In the genomic region with DNA sequence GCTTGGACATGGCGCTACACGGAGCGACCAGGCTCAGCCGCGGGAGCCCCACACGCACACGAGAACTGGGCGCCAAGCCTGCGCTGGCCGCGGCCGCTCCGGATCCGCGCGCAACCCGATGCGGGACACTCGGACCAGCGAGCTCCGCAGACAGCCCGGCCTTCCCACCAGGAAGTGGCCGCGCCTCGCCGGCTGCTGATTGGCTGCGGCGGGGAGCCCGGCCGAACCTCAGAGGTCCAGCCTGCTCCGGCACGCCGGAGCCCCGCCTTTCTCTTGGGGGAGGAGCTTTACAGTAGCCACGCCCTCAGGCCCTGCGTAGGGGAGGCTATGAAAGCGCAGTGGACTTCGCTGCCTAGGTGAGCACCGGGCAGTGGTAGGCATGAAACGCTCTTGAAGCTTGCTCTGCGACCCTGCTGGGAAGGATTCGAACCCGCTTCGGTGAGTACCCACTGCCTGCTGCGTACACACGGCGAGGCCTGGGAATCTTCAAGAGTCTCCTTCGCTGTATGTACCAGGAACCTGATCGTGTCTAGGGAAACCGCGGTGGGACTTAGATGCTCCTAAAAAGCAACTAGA, we compare ENCODE assay signal across 8 mouse cellular contexts. TPM values are rescaled to one million over a fixed set of nuclear protein-coding genes. Genes with fewer than 3 reads are reported as not detected.
DNase-seq lines count a peak whose midpoint lies in the region; ATAC-seq and TF ChIP-seq lines count a peak whose summit lies in the region.

A gene (minus strand): TSS at position 180 of the 576 bp plus-strand sequence.
A gene (plus strand): TSS at position 307 of the 576 bp plus-strand sequence.

- H3K36me3 ChIP-seq in embryonic facial prominence, embryonic 13.5 days = no peaks in the 10 kb centered on the region
- H3K36me3 ChIP-seq in kidney, adult 2 months (ENCODE audit: control insufficient read depth, insufficient read depth, low read length) = no peaks in the 10 kb centered on the region
- H3K36me3 ChIP-seq in limb, embryonic 12.5 days = no peaks in the 10 kb centered on the region
- no peaks in the 10 kb centered on the region for H3K36me3 ChIP-seq in midbrain, embryonic 15.5 days (replicated peaks)
- no peaks in the 10 kb centered on the region for H3K36me3 ChIP-seq in spleen, adult 2 months (ENCODE audit: control insufficient read depth, insufficient read depth, low read length)

- peak within 1 kb of the TSS; percentile 79 for H3K9ac ChIP-seq in embryonic facial prominence, embryonic 13.5 days
- H3K9ac ChIP-seq in limb, embryonic 12.5 days (replicated peaks) = peak within 1 kb of the TSS; percentile 67
- peak within 1 kb of the TSS; percentile 46 for H3K9ac ChIP-seq in midbrain, embryonic 15.5 days

- TF ChIP-seq POLR2A in kidney, adult 2 months (IDR thresholded peaks at IDR 0.05; ENCODE audit: low read depth, low read length) = peak; percentile 99
- TF ChIP-seq POLR2A in spleen, adult 2 months (IDR thresholded peaks at IDR 0.05; ENCODE audit: low read depth, low read length) = peak; percentile 58

- H3K4me3 ChIP-seq in embryonic facial prominence, embryonic 13.5 days = peak within 1 kb of the TSS; percentile 82
- peak within 1 kb of the TSS; percentile 94 for H3K4me3 ChIP-seq in kidney, adult 2 months (ENCODE audit: insufficient read depth, low read depth, low read length)
- peak within 1 kb of the TSS; percentile 76 for H3K4me3 ChIP-seq in limb, embryonic 12.5 days (replicated peaks)
- H3K4me3 ChIP-seq in midbrain, embryonic 15.5 days = peak within 1 kb of the TSS; percentile 61
- H3K4me3 ChIP-seq in spleen, adult 2 months (ENCODE audit: extremely low read depth, insufficient read depth, insufficient read length) = peak within 1 kb of the TSS; percentile 82

- H3K27me3 ChIP-seq in embryonic facial prominence, embryonic 13.5 days = no peaks in the 10 kb centered on the region
- H3K27me3 ChIP-seq in kidney, adult 2 months (replicated peaks; ENCODE audit: control insufficient read depth, insufficient read depth, low read length) = no peaks in the 10 kb centered on the region
- H3K27me3 ChIP-seq in limb, embryonic 12.5 days = 0 out of 2 replicates have a peak, but pooled peaks cover 3% of the 10 kb centered on the region
- peaks cover 6% of the 10 kb centered on the region; the same call in 1 of the 2 replicates for H3K27me3 ChIP-seq in midbrain, embryonic 15.5 days (replicated peaks)
- H3K27me3 ChIP-seq in spleen, adult 2 months (ENCODE audit: control insufficient read depth, insufficient read depth, low read length) = no peaks in the 10 kb centered on the region

- no peaks in the 10 kb centered on the region for H3K9me3 ChIP-seq in embryonic facial prominence, embryonic 13.5 days
- H3K9me3 ChIP-seq in limb, embryonic 12.5 days = no peaks in the 10 kb centered on the region
- no peaks in the 10 kb centered on the region for H3K9me3 ChIP-seq in midbrain, embryonic 15.5 days

- peak within 1 kb of the TSS; percentile 86 for H3K4me2 ChIP-seq in embryonic facial prominence, embryonic 13.5 days
- H3K4me2 ChIP-seq in limb, embryonic 12.5 days = peak within 1 kb of the TSS; percentile 90
- H3K4me2 ChIP-seq in midbrain, embryonic 15.5 days = peak within 1 kb of the TSS; percentile 99

- ATAC-seq in embryonic facial prominence, embryonic 13.5 days (ENCODE audit: insufficient number of reproducible peaks, insufficient read depth, low FRiP score, low TSS enrichment, low read depth) = peak; percentile 95
- ATAC-seq in limb, embryonic 12.5 days (ENCODE audit: insufficient number of reproducible peaks, insufficient read depth, low FRiP score, low TSS enrichment, low read depth) = peak; percentile 94
- peak; percentile 99 for ATAC-seq in midbrain, embryonic 15.5 days (replicated peaks)

- H3K27ac ChIP-seq in embryonic facial prominence, embryonic 13.5 days = peak within 1 kb of the TSS; percentile 64
- H3K27ac ChIP-seq in kidney, adult 2 months (ENCODE audit: insufficient read depth, low read depth, low read length) = peak within 1 kb of the TSS; percentile 98
- H3K27ac ChIP-seq in limb, embryonic 12.5 days = peak within 1 kb of the TSS; percentile 76
- peak within 1 kb of the TSS; percentile 50 for H3K27ac ChIP-seq in midbrain, embryonic 15.5 days
- peak within 1 kb of the TSS; percentile 81 for H3K27ac ChIP-seq in spleen, adult 2 months (ENCODE audit: insufficient read depth, low read length)

- TF ChIP-seq CTCF in kidney, adult 2 months (conservative IDR thresholded peaks at IDR 0.05; ENCODE audit: insufficient read depth, insufficient read length, low read depth, low read length) = no peak
- no peak for TF ChIP-seq CTCF in spleen, adult 2 months (IDR thresholded peaks at IDR 0.05; ENCODE audit: extremely low read depth, insufficient read depth, insufficient read length, insufficient replicate concordance)

- WGBS in embryonic facial prominence, embryonic 13.5 days = under 1% methylated on average over 51 of the region's 51 CpGs
- WGBS in kidney, adult 2 months = under 1% methylated on average over 51 of the region's 51 CpGs
- 1% methylated on average over 45 of the region's 51 CpGs for WGBS in limb, embryonic 12.5 days
- under 1% methylated on average over 51 of the region's 51 CpGs for WGBS in midbrain, embryonic 15.5 days
- under 1% methylated on average over 51 of the region's 51 CpGs for WGBS in spleen, adult 2 months

- H3K4me1 ChIP-seq in embryonic facial prominence, embryonic 13.5 days = peaks cover 18% of the 10 kb centered on the region; the same call in 1 of the 2 replicates
- peaks cover 13% of the 10 kb centered on the region for H3K4me1 ChIP-seq in kidney, adult 2 months (ENCODE audit: control insufficient read depth, insufficient read depth, low read length)
- peaks cover 17% of the 10 kb centered on the region for H3K4me1 ChIP-seq in limb, embryonic 12.5 days (replicated peaks)
- H3K4me1 ChIP-seq in midbrain, embryonic 15.5 days = peaks cover 12% of the 10 kb centered on the region
- H3K4me1 ChIP-seq in spleen, adult 2 months (ENCODE audit: control insufficient read depth, insufficient read depth, insufficient read length) = peaks cover 7% of the 10 kb centered on the region; the same call in 1 of the 2 replicates

- peak; percentile 95 for DNase-seq in 3134 (ENCODE audit: extremely low read depth, insufficient read length, low spot score)
- peak; percentile 99 for DNase-seq in adrenal gland, postnatal 36 days
- peak; percentile 99 for DNase-seq in heart, adult 18-20 months
- peak; percentile 98 for DNase-seq in kidney, adult 2 months
- peak; percentile 75 to 98 for DNase-seq in spleen, adult 2 months (ENCODE audit: low read depth in 1 of 2, low spot score in 2 of 2)

RNA-seq across cellular contexts. Expression of the first gene that starts in this region (rescaled TPM):
- total RNA-seq in adrenal gland, postnatal 36 days (2021) = 100 to 1,000 TPM; 127 to 163 TPM
- polyA plus RNA-seq in embryonic facial prominence, embryonic 13.5 days (2015; fragmentation: Nextera tagmentation; extraction: Ambion mirVana) = 65.1 and 68.4 TPM in 2 replicates
- total RNA-seq in heart, adult 18-20 months (2021) = 10 to 100 TPM; 34.3 to 36.7 TPM
- polyA plus RNA-seq in kidney, adult 2 months (2012; rRNA removed) = 66.0 and 80.0 TPM in 2 replicates
- polyA plus RNA-seq in limb, embryonic 12.5 days (2016; fragmentation: Nextera tagmentation; extraction: Ambion mirVana) = 36.2 and 38.9 TPM in 2 replicates
- 37.2 and 42.4 TPM in 2 replicates for polyA plus RNA-seq in midbrain, embryonic 15.5 days (2015; fragmentation: Nextera tagmentation; extraction: Ambion mirVana)
- polyA plus RNA-seq in spleen, adult 2 months (2012; rRNA removed) = 69.7 and 83.6 TPM in 2 replicates

RNA-seq across cellular contexts. Expression of the second gene that starts in this region (rescaled TPM):
- 10 to 100 TPM in 1 of 2 experiments, 1 to 10 TPM in 1; 9.0 to 17.7 TPM for total RNA-seq in adrenal gland, postnatal 36 days (2021)
- 19.4 and 25.0 TPM in 2 replicates for polyA plus RNA-seq in embryonic facial prominence, embryonic 13.5 days (2015; fragmentation: Nextera tagmentation; extraction: Ambion mirVana)
- total RNA-seq in heart, adult 18-20 months (2021) = 1 to 10 TPM; 2.9 to 3.4 TPM
- polyA plus RNA-seq in kidney, adult 2 months (2012; rRNA removed) = 77.1 and 78.6 TPM in 2 replicates
- 11.2 and 11.8 TPM in 2 replicates for polyA plus RNA-seq in limb, embryonic 12.5 days (2016; fragmentation: Nextera tagmentation; extraction: Ambion mirVana)
- polyA plus RNA-seq in midbrain, embryonic 15.5 days (2015; fragmentation: Nextera tagmentation; extraction: Ambion mirVana) = 6.6 and 7.2 TPM in 2 replicates
- polyA plus RNA-seq in spleen, adult 2 months (2012; rRNA removed) = 3.5 and 4.0 TPM in 2 replicates

Comparison
In these comparisons a context has a peak if more than half of its experiments do, and no peak if none do; other contexts are left out.
1. Peak in every context shown above with its lines: DNase-seq, ATAC-seq, H3K4me3 ChIP-seq and H3K27ac ChIP-seq.